Mouse (Mus musculus): ENCODE measurements around the gene Ptprd.

DNA sequence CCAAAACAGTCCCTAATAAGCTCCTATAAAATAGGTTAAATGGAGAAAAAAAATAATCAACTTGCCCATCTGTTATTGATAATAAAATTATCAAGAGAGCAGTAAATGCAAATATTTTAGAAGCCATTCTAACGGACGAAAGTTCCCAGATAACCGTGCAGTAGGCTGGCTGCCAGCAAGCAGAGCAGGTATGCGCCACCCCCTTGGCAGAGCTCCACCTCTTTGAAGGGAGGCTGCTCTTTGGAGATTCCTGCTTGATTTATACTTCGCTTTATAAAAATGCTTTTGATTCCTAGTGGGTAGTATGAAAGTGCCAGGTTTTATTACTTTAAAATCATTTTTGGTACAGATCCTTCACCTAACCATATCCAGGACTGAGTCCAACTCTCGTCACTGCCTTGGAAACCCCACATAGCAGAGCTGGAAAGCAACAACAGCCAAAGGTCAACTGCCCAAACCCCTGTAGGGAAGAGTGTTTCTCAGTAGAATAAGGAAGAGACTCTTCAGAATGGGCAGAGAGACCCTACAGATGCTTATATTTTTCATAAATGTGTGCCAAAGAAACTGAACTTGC is 1770.9 kb downstream of the Ptprd start:
- no peak for TF ChIP-seq GATA1 (IDR thresholded peaks at IDR 0.05; ENCODE audit: borderline replicate concordance, low read length)
- no peak for TF ChIP-seq FLI1 (IDR thresholded peaks at IDR 0.05; ENCODE audit: low read length)
